Mouse (Mus musculus): ENCODE measurements at regions not wholly inside any gene's neighbourhood (a gene's known extent, or its start where the extent isn't known, plus 50 kb on each side); places are given as distances from the start of the nearest gene placed in this dataset.
A peak's percentile ranks its signal among the peaks of the same experiment; 100 is the strongest.

DNA sequence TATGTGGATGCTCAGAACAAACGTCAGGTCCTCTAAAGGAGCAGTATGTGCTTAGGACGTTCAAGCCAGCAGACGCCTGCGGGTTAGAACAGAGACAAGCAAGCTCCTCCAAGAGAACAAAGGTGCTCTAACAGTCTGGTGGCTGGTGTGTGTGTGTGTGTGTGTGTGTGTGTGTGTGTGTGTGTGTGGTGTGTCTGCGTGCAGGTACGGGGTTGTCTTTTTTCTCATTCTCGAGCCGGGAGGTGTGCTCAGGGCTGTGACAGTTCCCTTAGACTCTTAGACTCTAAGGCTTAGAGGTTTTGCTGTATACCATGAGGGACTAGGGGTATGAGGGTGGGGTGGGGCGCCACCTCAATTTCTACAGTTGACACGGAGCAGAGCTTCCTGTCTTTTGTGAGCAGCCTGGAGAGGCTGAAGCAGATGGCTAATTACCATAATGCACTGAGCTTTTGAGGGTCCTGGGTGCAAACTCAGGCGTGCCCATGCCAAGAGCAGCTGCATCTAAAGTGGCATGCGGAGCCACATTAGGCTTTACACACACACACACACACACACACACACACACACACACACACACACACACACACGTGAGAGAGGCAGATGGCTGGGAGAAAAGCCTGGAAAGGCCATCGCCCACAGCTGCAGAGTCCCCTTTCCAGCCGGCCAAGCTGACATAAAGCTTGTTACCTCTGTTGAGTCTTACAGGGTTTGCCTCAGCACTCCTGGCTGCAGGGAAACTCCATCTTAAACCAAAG is 124.1 kb upstream of the Foxn2 start:
- peak; percentile 25 to 59 for DNase-seq

DNA sequence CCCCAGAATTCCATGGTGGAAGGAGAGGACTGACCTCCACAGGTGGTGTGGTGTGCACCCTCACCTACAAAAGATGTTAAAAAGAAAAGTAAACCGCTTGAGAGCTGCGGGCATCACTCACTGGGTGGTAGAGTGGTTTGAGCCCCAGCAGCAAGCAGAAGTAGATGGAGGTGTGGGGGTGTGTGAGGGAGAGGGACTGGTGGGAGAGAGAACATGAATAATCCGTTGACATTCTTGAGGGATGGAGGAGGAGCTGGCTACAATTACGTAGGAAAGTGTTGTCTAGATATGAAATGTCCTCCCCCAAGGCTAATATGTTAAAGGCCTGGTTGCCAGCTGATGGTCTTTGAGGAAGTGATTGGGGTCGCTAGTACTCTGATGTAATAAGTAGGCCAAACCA is 123.2 kb upstream of the Foxn2 start:
- DNase-seq, result no peak

DNA sequence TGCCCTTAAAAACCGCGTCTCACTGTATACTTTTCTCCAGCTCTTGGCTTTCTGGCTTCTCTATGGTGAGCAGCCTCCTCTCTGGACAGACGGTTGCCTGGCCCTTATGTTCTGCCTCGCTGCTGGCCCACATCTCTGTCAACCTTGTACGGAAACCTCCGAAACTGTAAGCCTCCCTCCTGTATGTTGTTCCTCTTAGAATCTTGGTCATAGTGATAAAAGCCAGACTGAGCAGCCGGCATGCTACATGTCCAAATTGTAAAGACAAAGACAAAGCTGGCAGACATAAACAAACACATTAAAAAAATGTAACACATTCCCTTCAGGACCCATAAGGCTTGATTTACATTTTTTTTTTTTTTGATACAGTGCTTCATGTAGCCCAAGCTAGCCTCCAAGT is 122.7 kb upstream of the Foxn2 start:
- no peak for DNase-seq

DNA sequence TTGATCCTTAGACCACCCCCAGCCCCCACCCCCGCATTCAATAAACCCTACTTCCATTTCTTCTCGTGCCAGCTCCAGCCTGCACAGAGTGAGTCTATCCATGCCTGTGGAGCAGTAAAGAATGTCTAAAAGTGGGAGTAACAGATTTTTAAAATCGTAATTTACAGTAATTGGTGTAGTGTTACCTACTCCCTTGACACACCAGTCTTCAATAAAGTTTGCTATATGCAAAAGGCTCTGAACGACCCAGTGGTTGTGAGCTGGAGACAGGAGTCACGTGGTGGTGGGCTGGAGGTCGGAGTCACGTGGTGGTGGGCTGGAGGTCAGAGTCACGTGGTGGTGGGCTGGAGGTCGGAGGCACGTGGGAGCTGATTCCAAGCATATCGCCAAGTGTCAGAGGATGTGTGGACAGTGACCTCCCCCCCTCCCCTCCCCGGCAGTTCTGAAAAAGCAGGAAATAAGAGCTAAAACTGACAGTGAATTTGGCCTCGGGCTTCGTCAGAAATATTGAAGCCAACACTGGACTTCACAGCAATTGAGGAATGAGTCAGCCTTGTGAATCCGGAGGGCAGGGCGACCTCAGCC is 122.2 kb upstream of the Foxn2 start:
- no peak for DNase-seq

- no peak for DNase-seq
Observed at GRCm38 (mm10) chr17:88318936-88319335, 121.6 kb upstream of the Foxn2 start.

- DNase-seq, result no peak
Observed at GRCm38 (mm10) chr17:88320686-88321085, 119.8 kb upstream of the Foxn2 start.

GRCm38 (mm10) chr17:88325326-88325909 is 115.1 kb upstream of the Foxn2 start:
- no peak for DNase-seq

DNA sequence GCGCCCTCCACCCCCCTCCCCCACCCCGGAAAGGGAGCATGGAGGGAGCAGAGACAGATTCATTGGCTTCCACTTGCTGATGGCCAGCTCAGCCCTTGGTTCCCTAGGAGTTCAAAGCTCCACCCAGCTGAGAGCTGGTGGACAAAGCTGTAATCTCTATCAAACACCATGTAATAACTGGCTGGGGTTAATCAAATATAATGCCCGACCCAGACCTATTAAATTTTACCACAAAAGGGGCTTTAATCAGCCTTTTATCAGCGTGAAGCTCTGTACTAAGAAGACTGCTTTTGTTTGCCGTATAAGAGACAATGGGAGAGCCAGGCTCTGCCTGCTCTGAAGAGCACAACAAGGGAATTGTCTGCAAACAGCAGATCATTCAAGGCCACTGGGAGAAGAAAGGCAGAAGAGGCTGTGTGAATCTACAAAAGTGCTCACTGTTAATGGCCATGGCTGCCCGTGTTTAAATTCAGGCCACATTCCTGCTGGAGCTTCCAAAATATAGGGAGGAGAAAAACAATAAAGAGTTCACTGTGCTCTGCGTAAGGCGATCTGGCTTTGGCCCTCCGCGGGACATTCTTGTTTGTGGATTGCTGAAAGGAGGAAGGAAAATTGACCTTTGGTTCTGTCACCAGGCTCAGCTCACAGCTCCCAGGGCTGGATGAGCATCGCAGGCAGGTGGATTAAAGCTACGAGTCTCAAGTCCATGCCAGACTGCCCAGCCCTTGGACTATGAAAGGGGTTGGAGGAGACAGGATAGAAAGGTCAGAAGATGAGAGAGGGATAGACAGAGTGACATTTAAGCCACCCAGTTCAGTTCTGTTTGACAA is 114.4 kb upstream of the Foxn2 start:
- DNase-seq, result no peak

- no peak for DNase-seq
Observed at GRCm38 (mm10) chr17:88326740-88327123, 113.8 kb upstream of the Foxn2 start.

DNA sequence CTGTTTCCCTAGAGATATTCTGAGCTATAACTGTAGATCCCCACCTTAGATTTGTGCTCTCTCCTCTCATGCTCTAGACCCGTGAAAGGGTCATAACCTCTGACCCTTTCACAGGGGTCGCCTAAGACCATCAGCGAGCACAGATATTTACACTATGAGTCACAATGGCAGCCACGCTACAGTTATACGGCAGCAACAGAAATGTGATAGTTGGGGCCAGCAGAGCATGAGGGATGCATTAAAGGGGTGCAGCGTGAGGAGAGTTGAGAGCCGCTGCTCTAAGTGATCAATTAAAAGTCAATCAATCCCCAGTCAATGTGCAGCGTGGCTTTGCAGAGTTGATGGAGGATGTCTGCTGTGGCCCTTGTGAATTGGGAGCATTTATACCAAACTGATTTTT is 112.7 kb upstream of the Foxn2 start:
- DNase-seq, result no peak

DNA sequence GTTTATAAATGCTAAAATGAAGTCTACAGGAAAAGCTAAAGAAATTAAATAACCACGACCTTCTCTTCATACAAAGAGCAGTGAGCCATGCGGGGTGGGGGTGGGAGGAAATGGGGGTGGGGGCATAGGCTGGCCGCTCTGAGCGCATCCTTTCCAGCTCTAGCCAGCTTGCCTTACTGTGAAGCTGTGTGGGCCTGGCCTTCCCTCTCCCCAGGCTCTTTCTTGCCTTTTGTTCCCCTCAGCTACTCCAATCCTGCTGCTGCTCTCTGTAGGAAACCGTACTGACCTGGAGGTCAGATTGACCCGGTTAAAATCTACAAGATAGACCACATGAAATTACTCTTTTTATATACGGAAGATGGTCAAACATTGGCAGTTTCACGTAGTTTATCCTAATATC is 111.7 kb upstream of the Foxn2 start:
- DNase-seq, result no peak

- no peak for DNase-seq
Observed at GRCm38 (mm10) chr17:88329715-88330114, 110.8 kb upstream of the Foxn2 start.

- DNase-seq, result no peak
Observed at GRCm38 (mm10) chr17:88330129-88330528, 110.4 kb upstream of the Foxn2 start.

- no peak for DNase-seq
Observed at GRCm38 (mm10) chr17:88333816-88334215, 106.7 kb upstream of the Foxn2 start.

GRCm38 (mm10) chr17:88335271-88335670 is 105.2 kb upstream of the Foxn2 start:
- DNase-seq, result no peak

DNA sequence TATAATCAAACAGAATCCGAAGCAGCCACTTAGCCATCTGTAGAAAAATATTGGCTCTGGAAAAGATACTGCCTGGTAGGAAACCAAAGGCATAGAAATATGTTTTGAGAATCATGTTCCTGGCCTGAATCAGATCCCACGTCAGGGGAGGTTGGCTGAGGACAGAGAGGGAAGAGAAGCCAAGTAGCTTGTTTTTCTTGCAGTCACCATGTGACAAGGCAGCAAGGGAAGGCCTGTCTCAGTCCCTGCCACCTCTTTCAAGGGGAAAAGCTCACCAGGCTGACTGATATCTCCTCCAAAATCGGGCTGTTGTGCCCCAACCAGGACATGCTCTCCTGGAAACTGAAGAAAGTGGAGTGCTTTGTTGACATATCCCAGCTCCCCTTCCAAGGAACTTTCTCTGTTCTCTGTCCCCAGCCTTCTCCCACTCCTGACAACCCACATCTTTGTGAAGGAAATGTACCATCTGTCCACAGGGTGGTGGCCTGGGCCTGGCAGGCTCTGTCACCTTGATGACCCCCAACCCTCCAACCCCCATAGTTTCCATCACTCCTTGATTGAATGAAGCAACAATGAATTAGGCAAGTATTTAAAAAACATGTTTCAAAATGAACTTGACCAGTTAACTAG is 104.3 kb upstream of the Foxn2 start:
- DNase-seq, result no peak

DNA sequence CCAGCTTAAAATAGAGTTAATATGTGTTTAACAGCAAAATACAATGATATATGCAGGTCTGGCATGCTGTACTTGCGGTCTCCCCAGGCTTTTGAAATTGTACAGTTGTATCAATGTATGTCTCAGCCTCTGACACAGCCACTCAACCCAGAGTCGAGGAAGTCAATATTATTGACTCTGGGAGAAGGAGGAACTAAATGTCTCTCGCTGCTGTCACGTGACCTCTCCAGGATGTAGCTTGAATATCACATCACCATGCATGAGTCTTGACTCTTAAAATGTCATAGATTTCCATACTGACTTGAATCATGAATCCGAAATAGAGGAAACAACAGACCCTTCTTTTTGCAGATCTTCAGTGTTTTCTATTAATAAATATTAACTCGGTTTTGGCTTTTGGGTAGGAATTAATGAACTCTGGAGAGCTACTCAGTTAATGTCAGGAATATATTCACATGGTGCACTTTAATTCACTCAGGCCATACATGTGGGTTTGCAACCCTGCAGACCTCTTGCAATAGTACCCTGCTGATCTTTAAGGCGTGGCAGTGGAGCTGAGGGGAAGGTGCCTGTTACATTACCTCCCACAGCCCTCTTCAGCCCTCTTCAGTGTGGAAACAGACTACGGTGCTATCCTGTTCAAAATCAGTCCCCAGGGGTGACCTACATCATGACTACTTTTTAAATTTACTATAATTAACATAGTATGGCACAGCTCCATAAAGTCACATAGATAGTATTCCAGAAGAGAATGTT is 102.7 kb upstream of the Foxn2 start:
- no peak for DNase-seq

GRCm38 (mm10) chr17:88341141-88341540 is 99.4 kb upstream of the Foxn2 start:
- no peak for DNase-seq

DNA sequence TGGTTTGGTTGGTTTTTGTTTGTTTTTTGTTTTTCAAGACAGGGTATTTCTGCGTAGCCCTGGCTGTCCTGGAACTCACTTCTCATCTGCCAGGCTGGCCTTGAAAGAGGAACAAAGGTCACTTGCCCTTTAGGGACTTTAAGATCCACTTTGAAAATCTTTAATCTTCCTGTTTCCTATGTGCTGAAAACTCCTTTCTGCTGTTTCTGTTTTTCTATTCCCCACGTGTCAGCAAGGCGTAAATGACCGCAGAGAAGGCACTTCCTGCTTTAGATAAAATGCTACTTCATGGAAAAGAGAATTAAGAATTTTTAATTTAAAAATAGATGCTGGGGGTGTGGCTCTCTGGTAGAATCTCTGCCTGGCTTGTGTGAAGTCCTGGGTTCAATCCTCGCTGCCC is 98.9 kb upstream of the Foxn2 start:
- no peak for DNase-seq

- DNase-seq, result no peak
Observed at GRCm38 (mm10) chr17:88343091-88343783, 97.3 kb upstream of the Foxn2 start.

DNA sequence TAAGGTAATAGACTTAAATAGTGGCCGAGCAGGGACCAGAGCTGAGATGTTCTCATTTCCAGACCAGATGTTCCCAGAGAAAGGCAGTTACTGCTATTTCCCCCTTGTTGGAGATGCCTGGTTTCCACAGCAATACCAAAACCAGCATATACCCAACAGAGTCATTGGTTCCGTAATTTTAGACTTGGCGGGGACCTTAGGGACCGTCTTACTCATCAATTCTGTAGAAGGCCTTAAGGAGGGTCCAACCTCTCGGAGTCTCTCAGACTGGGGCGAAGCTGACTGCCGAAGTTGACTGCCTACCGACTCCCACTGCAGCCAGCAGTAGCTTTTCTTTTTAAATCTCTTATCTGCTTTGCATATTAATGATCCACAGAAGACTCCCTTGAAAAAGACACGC is 95.1 kb upstream of the Foxn2 start:
- DNase-seq, result no peak

DNA sequence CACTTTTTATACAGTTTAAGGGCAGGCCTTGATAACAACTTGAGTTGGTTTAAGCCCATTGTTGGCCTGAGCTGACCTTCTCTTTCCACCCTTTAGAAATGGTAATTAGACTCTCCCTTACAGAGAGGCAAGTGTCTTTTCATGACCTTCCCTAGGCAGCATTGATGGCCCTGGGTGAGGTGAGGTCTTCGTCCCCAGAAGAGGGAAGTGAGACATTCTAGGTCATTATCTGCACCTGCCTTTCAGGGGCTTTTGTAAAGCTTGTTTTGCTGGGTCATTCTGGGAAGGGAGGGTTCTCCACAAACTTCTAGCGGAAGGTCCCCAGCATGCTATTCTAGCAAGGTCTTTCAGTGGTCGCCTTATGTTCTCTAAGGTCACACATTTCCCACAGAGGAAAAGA is 93.6 kb upstream of the Foxn2 start:
- DNase-seq, result no peak

Measured in thymus, adult 18-20 months (tissue).